Mouse (Mus musculus) inflammation-experienced regulatory T-cells, adult 6 months (primary cell): ENCODE data around the gene Tmem53. TPM values are rescaled to one million over a fixed set of nuclear protein-coding genes. Genes with fewer than 3 reads are reported as not detected.
"Not testable (repeated sequence)": the region's sequence is repeated elsewhere in the genome, so short reads cannot be mapped to it uniquely, and the experiment has no call there.

ENCODE experiments used
- ATAC-seq: one replicate; pipeline ENCODE4 v1.8.0; 2017
- polyA plus RNA-seq, 3 experiments: library from polyadenylated mRNA; unstranded; fragments of 100-300 nt; shearing (Covaris generic); gene quantifications; one replicate each; pipeline ENCODE4 v1.2.1; 2017

Tmem53 gene
- polyA plus RNA-seq, 3 experiments from 2014 or later: 0.40 to 0.98 TPM; not detected in 1

GRCm38 (mm10) chr4:117252351-117252750 lies 600 bp downstream of the Tmem53 start:
- no peak for ATAC-seq

GRCm38 (mm10) chr4:117252755-117253154 lies 1.0 kb downstream of the Tmem53 start:
- no peak for ATAC-seq

- ATAC-seq: no peak
These were observed 1.7 kb downstream of the Tmem53 start for GRCm38 (mm10) chr4:117253218-117254016.

- no peak for ATAC-seq
These were observed 2.4 kb downstream of the Tmem53 start for GRCm38 (mm10) chr4:117254017-117254627.

GRCm38 (mm10) chr4:117254672-117255071 lies 2.9 kb downstream of the Tmem53 start:
- ATAC-seq: no peak

- not testable (repeated sequence) for ATAC-seq
These were observed 8.2 kb downstream of the Tmem53 start for GRCm38 (mm10) chr4:117259909-117260308.

- ATAC-seq: no peak
These were observed 9.5 kb downstream of the Tmem53 start for GRCm38 (mm10) chr4:117261222-117261621.

GRCm38 (mm10) chr4:117262101-117262913 lies 10.6 kb downstream of the Tmem53 start:
- ATAC-seq: no peak

GRCm38 (mm10) chr4:117262987-117263386 lies 11.2 kb downstream of the Tmem53 start:
- ATAC-seq: no peak

GRCm38 (mm10) chr4:117267284-117267683 lies 15.5 kb downstream of the Tmem53 start:
- ATAC-seq: peak; percentile 71

- ATAC-seq: no peak
These were observed 16.2 kb downstream of the Tmem53 start for GRCm38 (mm10) chr4:117267831-117268437.

- ATAC-seq: peak; percentile 81
These were observed 18.5 kb downstream of the Tmem53 start for GRCm38 (mm10) chr4:117270278-117270677.

GRCm38 (mm10) chr4:117272459-117272858 lies 20.7 kb downstream of the Tmem53 start:
- no peak for ATAC-seq

- ATAC-seq: no peak
These were observed 23.0 kb downstream of the Tmem53 start for GRCm38 (mm10) chr4:117274720-117275119.

- no peak for ATAC-seq
These were observed 24.5 kb downstream of the Tmem53 start for GRCm38 (mm10) chr4:117276281-117276711.

GRCm38 (mm10) chr4:117277021-117277420 lies 25.3 kb downstream of the Tmem53 start:
- no peak for ATAC-seq

GRCm38 (mm10) chr4:117277687-117278086 lies 25.9 kb downstream of the Tmem53 start:
- no peak for ATAC-seq

GRCm38 (mm10) chr4:117278381-117279252 lies 26.9 kb downstream of the Tmem53 start:
- ATAC-seq: no peak

GRCm38 (mm10) chr4:117279253-117279642 lies 27.5 kb downstream of the Tmem53 start:
- ATAC-seq: no peak

GRCm38 (mm10) chr4:117280397-117280930 lies 28.7 kb downstream of the Tmem53 start:
- ATAC-seq: no peak

- no peak for ATAC-seq
These were observed 29.5 kb downstream of the Tmem53 start for GRCm38 (mm10) chr4:117281090-117281845.
